ENCODE assay signal across 8 mouse cellular contexts in genomic region chr1:135105124-135105523, GRCm38 (mm10). TPM values are rescaled to one million over a fixed set of nuclear protein-coding genes. Genes with fewer than 3 reads are reported as not detected.
DNase-seq lines count a peak whose midpoint lies in the region; ATAC-seq and TF ChIP-seq lines count a peak whose summit lies in the region.

Gene Lgr6, minus strand, starts transcription at chr1:135105276.

- H3K4me2 ChIP-seq in lung, embryonic 14.5 days, result peak within 1 kb of the TSS; percentile 75
- peak within 1 kb of the TSS; percentile 64 for H3K4me2 ChIP-seq in hindbrain, postnatal 0 days (ENCODE audit: low read depth, low read length)
- peak within 1 kb of the TSS; percentile 58 for H3K4me2 ChIP-seq in midbrain, embryonic 14.5 days (ENCODE audit: low read length)

- no peak within 1 kb of the TSS for H3K27ac ChIP-seq in lung, embryonic 14.5 days (ENCODE audit: low read depth)
- no peak within 1 kb of the TSS for H3K27ac ChIP-seq in embryonic fibroblast, embryonic 13.5 days (ENCODE audit: insufficient read depth, low read length)
- H3K27ac ChIP-seq in hindbrain, postnatal 0 days, result no peak within 1 kb of the TSS
- no peak within 1 kb of the TSS for H3K27ac ChIP-seq in midbrain, embryonic 14.5 days (replicated peaks; ENCODE audit: low read depth, low read length)

- DNase-seq in lung, embryonic 14.5 days, result peak; percentile 60
- DNase-seq in lung, postnatal 36 days, result no peak
- no peak for DNase-seq in hindbrain, postnatal 0 days (ENCODE audit: low spot score)
- DNase-seq in midbrain, embryonic 14.5 days, result no peak
- no peak for DNase-seq in cerebellum, adult 9-10 months
- no peak for DNase-seq in urinary bladder, adult 2 months (ENCODE audit: low spot score)
- DNase-seq in layer of hippocampus, postnatal 25 days (ENCODE audit: extremely low spot score in 1 of 2, low spot score in 1 of 2), result no peak

- H3K4me1 ChIP-seq in lung, embryonic 14.5 days (ENCODE audit: insufficient read depth), result no peaks in the 10 kb centered on the region
- H3K4me1 ChIP-seq in embryonic fibroblast, embryonic 13.5 days (ENCODE audit: control insufficient read depth, insufficient read depth, low read length), result no peaks in the 10 kb centered on the region
- no peaks in the 10 kb centered on the region for H3K4me1 ChIP-seq in hindbrain, postnatal 0 days (ENCODE audit: insufficient read depth, low read length)
- H3K4me1 ChIP-seq in midbrain, embryonic 14.5 days (ENCODE audit: control insufficient read depth, insufficient read depth, low read length), result 0 out of 2 replicates have a peak, but pooled peaks cover 5% of the 10 kb centered on the region

- no peak for TF ChIP-seq POLR2A in embryonic fibroblast, embryonic 13.5 days (IDR thresholded peaks at IDR 0.05; ENCODE audit: low read depth, low read length)

- peaks cover 49% of the 10 kb centered on the region for H3K27me3 ChIP-seq in lung, embryonic 14.5 days (ENCODE audit: insufficient read depth, low read length)
- peaks cover 28% of the 10 kb centered on the region for H3K27me3 ChIP-seq in hindbrain, postnatal 0 days (ENCODE audit: insufficient read depth, low read length)
- H3K27me3 ChIP-seq in midbrain, embryonic 14.5 days (ENCODE audit: control insufficient read depth, insufficient read depth, low read length), result peaks cover 34% of the 10 kb centered on the region

- ATAC-seq in lung, embryonic 14.5 days (ENCODE audit: insufficient read depth), result peak; percentile 57
- no peak for ATAC-seq in hindbrain, postnatal 0 days
- no peak for ATAC-seq in midbrain, embryonic 14.5 days (ENCODE audit: low FRiP score, low TSS enrichment)

- peak within 1 kb of the TSS; percentile 49 for H3K4me3 ChIP-seq in lung, embryonic 14.5 days (ENCODE audit: low read depth, low read length)
- 0 out of 2 replicates have a peak within 1 kb of the TSS, but pooled peaks have one; percentile 7 for H3K4me3 ChIP-seq in embryonic fibroblast, embryonic 13.5 days (ENCODE audit: insufficient read depth, low read length)
- H3K4me3 ChIP-seq in hindbrain, postnatal 0 days (ENCODE audit: low read length), result peak within 1 kb of the TSS; percentile 37
- H3K4me3 ChIP-seq in midbrain, embryonic 14.5 days (replicated peaks; ENCODE audit: low read depth, low read length), result peak within 1 kb of the TSS; percentile 32

- WGBS in lung, embryonic 14.5 days, result under 1% methylated on average over 40 of the region's 40 CpGs
- 1% methylated on average over 40 of the region's 40 CpGs for WGBS in hindbrain, postnatal 0 days
- 1% methylated on average over 40 of the region's 40 CpGs for WGBS in midbrain, embryonic 14.5 days

- no peak for TF ChIP-seq CTCF in lung, embryonic 14.5 days (IDR thresholded peaks at IDR 0.05; ENCODE audit: low read depth)
- no peak for TF ChIP-seq CTCF in embryonic fibroblast, embryonic 13.5 days (IDR thresholded peaks at IDR 0.05; ENCODE audit: borderline replicate concordance, insufficient read depth, low read length)
- TF ChIP-seq CTCF in hindbrain, postnatal 0 days (IDR thresholded peaks at IDR 0.05; ENCODE audit: low read depth), result no peak

- H3K9ac ChIP-seq in lung, embryonic 14.5 days, result peak within 1 kb of the TSS; percentile 37
- H3K9ac ChIP-seq in hindbrain, postnatal 0 days (replicated peaks; ENCODE audit: low read length), result no peak within 1 kb of the TSS
- peak within 1 kb of the TSS; percentile 26; the same call in 1 of the 2 replicates for H3K9ac ChIP-seq in midbrain, embryonic 14.5 days (replicated peaks; ENCODE audit: low read length)

- H3K9me3 ChIP-seq in lung, embryonic 14.5 days (ENCODE audit: low read depth, low read length), result no peaks in the 10 kb centered on the region
- no peaks in the 10 kb centered on the region for H3K9me3 ChIP-seq in hindbrain, postnatal 0 days (ENCODE audit: low read length)
- H3K9me3 ChIP-seq in midbrain, embryonic 14.5 days (ENCODE audit: control insufficient read depth, low read length), result no peaks in the 10 kb centered on the region

- H3K36me3 ChIP-seq in lung, embryonic 14.5 days (ENCODE audit: insufficient read depth), result no peaks in the 10 kb centered on the region
- no peaks in the 10 kb centered on the region for H3K36me3 ChIP-seq in hindbrain, postnatal 0 days (ENCODE audit: insufficient read depth, low read length)
- H3K36me3 ChIP-seq in midbrain, embryonic 14.5 days (ENCODE audit: control insufficient read depth, insufficient read depth, low read length), result no peaks in the 10 kb centered on the region

RNA-seq across cellular contexts. Expression of gene Lgr6, which starts in this region (rescaled TPM):
- 11.1 and 12.0 TPM in 2 replicates for polyA plus RNA-seq in lung, embryonic 14.5 days (2014; fragmentation: Nextera tagmentation; extraction: Ambion mirVana)
- polyA plus RNA-seq in embryonic fibroblast, embryonic 13.5 days (2011; ENCODE audit: insufficient read length, low read depth, missing spikeins), result 2.3 TPM in 2 replicates
- total RNA-seq in hindbrain, postnatal 0 days (2014; rRNA removed), result 4.6 and 5.0 TPM in 2 replicates
- polyA plus RNA-seq in hindbrain, postnatal 0 days (2015; fragmentation: Nextera tagmentation; extraction: Ambion mirVana), result 2.7 and 3.1 TPM in 2 replicates
- 0.87 and 0.98 TPM in 2 replicates for polyA plus RNA-seq in midbrain, embryonic 14.5 days (2014; fragmentation: Nextera tagmentation; extraction: Ambion mirVana)
- 0.34 and 0.55 TPM in 2 replicates for polyA plus RNA-seq in urinary bladder, adult 2 months (2012; rRNA removed)
- total RNA-seq in layer of hippocampus, postnatal 25 days (2021), result 1 to 10 TPM; 1.6 to 2.4 TPM
